In the genomic region with DNA sequence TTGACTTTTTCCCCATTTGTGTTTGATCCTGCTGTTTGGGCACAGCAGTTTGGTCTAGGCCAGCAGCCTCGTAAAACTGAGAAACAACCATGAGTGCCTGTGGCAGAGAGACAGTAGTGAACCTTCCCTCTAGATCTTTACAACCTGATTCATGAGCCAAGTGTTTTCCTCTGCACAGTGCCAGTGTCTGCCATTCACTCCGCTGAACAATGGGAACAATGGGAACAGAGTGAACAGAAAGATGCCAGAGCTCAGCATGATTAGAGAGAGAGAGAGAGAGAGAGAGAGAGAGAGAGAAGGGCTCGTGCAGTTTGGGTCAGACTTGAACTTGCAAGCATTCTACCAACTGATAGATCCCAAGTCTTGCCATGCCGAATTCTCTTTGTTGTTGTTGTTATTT, we compare ENCODE assay signal across 26 mouse cellular contexts.
A peak's percentile ranks its signal among the peaks of the same experiment; 100 is the strongest.
DNase-seq lines count a peak whose midpoint lies in the region; ATAC-seq and TF ChIP-seq lines count a peak whose summit lies in the region.
"Had no signal": no experiment of that assay in that cellular context is flagged by ENCODE, and none has a peak within 500 bp of the region (broad histone marks: within the 10 kb centered on the region; RNA-seq: fewer than 3 reads in every experiment).

No protein-coding gene starts in this region.

- no peak for ATAC-seq in forebrain, embryonic 12.5 days (ENCODE audit: low FRiP score)
- ATAC-seq: hindbrain, postnatal 0 days; intestine, embryonic 16.5 days; midbrain, embryonic 15.5 days had no signal

- H3K27me3 ChIP-seq in forebrain, embryonic 12.5 days, result no peaks in the 10 kb centered on the region; the same call in 1 of the 2 replicates
- H3K27me3 ChIP-seq: embryonic facial prominence, embryonic 15.5 days; liver, embryonic 13.5 days; midbrain, embryonic 15.5 days; Patski; stomach, embryonic 15.5 days had no signal

- no peak overlapping the region for H3K9ac ChIP-seq in forebrain, embryonic 12.5 days
- H3K9ac ChIP-seq: embryonic facial prominence, embryonic 15.5 days; liver, embryonic 13.5 days; midbrain, embryonic 15.5 days; stomach, embryonic 15.5 days had no signal

- H3K4me3 ChIP-seq in layer of hippocampus, adult 2 months, result no peak overlapping the region
- H3K4me3 ChIP-seq in forebrain, embryonic 12.5 days (replicated peaks), result no peak overlapping the region
- H3K4me3 ChIP-seq: embryonic facial prominence, embryonic 15.5 days; gastrocnemius, adult 2 months; heart, embryonic 10.5 days; liver, embryonic 13.5 days; midbrain, embryonic 15.5 days; stomach, embryonic 15.5 days had no signal

- WGBS in forebrain, embryonic 12.5 days, result 54% methylated on average over 4 of the region's 4 CpGs

- no peak for DNase-seq in layer of hippocampus, adult 2 months (ENCODE audit: low spot score in 2 of 2)
- no peak for DNase-seq in layer of hippocampus, adult 11-12 months (ENCODE audit: low spot score)
- DNase-seq in brain, adult 2 months (ENCODE audit: low read depth, low spot score), result peak; percentile 68
- peak; percentile 33 for DNase-seq in gonadal fat pad, adult 2 months (ENCODE audit: low read depth)
- DNase-seq in cerebellum, postnatal 10 days, result no peak
- DNase-seq in kidney, adult 11 months, result no peak
- DNase-seq in frontal cortex, postnatal 25 days (ENCODE audit: low spot score in 2 of 2), result no peak
- DNase-seq: adrenal gland, postnatal 36 days; cerebellum, adult 2 months; cerebellum, postnatal 36 days; gastrocnemius, adult 2 months; kidney, postnatal 25 days; liver, embryonic 13.5 days; lung, adult 2 months; lung, postnatal 14 days; right cerebral cortex, postnatal 4 days; thymus, adult 18-20 months; thymus, postnatal 36 days had no signal

- H3K36me3 ChIP-seq in forebrain, embryonic 12.5 days (replicated peaks), result no peaks in the 10 kb centered on the region
- H3K36me3 ChIP-seq: embryonic facial prominence, embryonic 15.5 days; heart, embryonic 10.5 days; liver, embryonic 13.5 days; midbrain, embryonic 15.5 days; stomach, embryonic 15.5 days had no signal

- H3K9me3 ChIP-seq in forebrain, embryonic 12.5 days, result no peaks in the 10 kb centered on the region
- H3K9me3 ChIP-seq: heart, embryonic 10.5 days; liver, embryonic 13.5 days; stomach, embryonic 15.5 days had no signal

- H3K4me1 ChIP-seq in forebrain, embryonic 12.5 days, result peaks cover 23% of the 10 kb centered on the region
- H3K4me1 ChIP-seq: liver, embryonic 13.5 days; stomach, embryonic 15.5 days had no signal

- H3K4me2 ChIP-seq in forebrain, embryonic 12.5 days, result no peak overlapping the region
- H3K4me2 ChIP-seq: embryonic facial prominence, embryonic 15.5 days; liver, embryonic 13.5 days; midbrain, embryonic 15.5 days; stomach, embryonic 15.5 days had no signal

- TF ChIP-seq CTCF in layer of hippocampus, adult 2 months (conservative IDR thresholded peaks at IDR 0.05), result no peak

- peak overlapping the region; percentile 8; the same call in 1 of the 2 replicates for H3K27ac ChIP-seq in layer of hippocampus, adult 2 months
- 0 out of 2 replicates have a peak overlapping the region, but pooled peaks have one; percentile 1 for H3K27ac ChIP-seq in forebrain, embryonic 12.5 days
- H3K27ac ChIP-seq: embryonic facial prominence, embryonic 15.5 days; gastrocnemius, adult 2 months; heart, embryonic 10.5 days; hindbrain, postnatal 0 days; liver, embryonic 13.5 days; midbrain, embryonic 15.5 days; stomach, embryonic 15.5 days had no signal

Comparison
In these comparisons a context has a peak if more than half of its experiments do, and no peak if none do; other contexts are left out.
1. DNase-seq: peak in brain, adult 2 months (single experiment) and gonadal fat pad, adult 2 months (single experiment); none in layer of hippocampus, adult 2 months (0 of 2), layer of hippocampus, adult 11-12 months (single experiment), cerebellum, postnatal 10 days (0 of 2), kidney, adult 11 months (single experiment) and frontal cortex, postnatal 25 days (0 of 2).